Mouse (Mus musculus) intestine, embryonic 15.5 days (tissue): Measurements from ENCODE around the gene Ndufb2. TPM values are rescaled to one million over a fixed set of nuclear protein-coding genes. Genes with fewer than 3 reads are reported as not detected.
A peak's percentile ranks its signal among the peaks of the same experiment; 100 is the strongest.

Experiments
- ATAC-seq: fragments of 200-750 bp; cut with Nextera tagmentation; 2 replicates; pipeline ENCODE4 v1.8.0; 2017; ENCODE audit warnings: moderate TSS enrichment, moderate library complexity
- H3K27ac ChIP-seq: fragments of 300-500 bp; sonication (generic); 2 replicates; pipeline ENCODE4 v1.5.1; 2015; ENCODE audit warnings: mild to moderate bottlenecking, inconsistent platforms
- H3K27me3 ChIP-seq: fragments of 300-500 bp; sonication (generic); replicated peaks from 2 replicates; pipeline ENCODE4 v1.6.1; 2015; ENCODE audit warnings: inconsistent platforms
- H3K36me3 ChIP-seq: fragments of 300-500 bp; sonication (generic); 2 replicates; pipeline ENCODE4 v1.6.1; 2015; ENCODE audit warnings: inconsistent platforms
- H3K4me1 ChIP-seq: fragments of 300-500 bp; sonication (generic); replicated peaks from 2 replicates; pipeline ENCODE4 v1.6.1; 2015; ENCODE audit warnings: inconsistent platforms
- H3K4me2 ChIP-seq: fragments of 300-500 bp; sonication (generic); replicated peaks from 2 replicates; pipeline ENCODE4 v1.6.1; 2015; ENCODE audit warnings: mild to moderate bottlenecking, inconsistent platforms
- H3K4me3 ChIP-seq: fragments of 300-500 bp; sonication (generic); replicated peaks from 2 replicates; pipeline ENCODE4 v1.5.1; 2015; ENCODE audit warnings: inconsistent platforms
- H3K9ac ChIP-seq: fragments of 300-500 bp; sonication (generic); 2 replicates; pipeline ENCODE4 v1.6.1; 2015; ENCODE audit warnings: inconsistent platforms
- H3K9me3 ChIP-seq: fragments of 300-500 bp; sonication (generic); 2 replicates; pipeline ENCODE4 v1.6.1; 2016; ENCODE audit warnings: inconsistent platforms
- WGBS: fragments of 180-500 bp; shearing (Covaris S2); methylation state at CpG from one replicate; pipeline ENCODE4 v1.1.7; 2015; 5-methylcytosine and 5-hydroxymethylcytosine counted together
- polyA plus RNA-seq: library from polyadenylated mRNA; unstranded; fragments of >200 nt; fragmentation: Nextera tagmentation; extraction: Ambion mirVana; gene quantifications from 2 replicates; pipeline ENCODE4 v1.2.1, GENCODE M21; 2015

Ndufb2 gene
- polyA plus RNA-seq, 1 experiment from 2014 or later = 378 TPM

DNA sequence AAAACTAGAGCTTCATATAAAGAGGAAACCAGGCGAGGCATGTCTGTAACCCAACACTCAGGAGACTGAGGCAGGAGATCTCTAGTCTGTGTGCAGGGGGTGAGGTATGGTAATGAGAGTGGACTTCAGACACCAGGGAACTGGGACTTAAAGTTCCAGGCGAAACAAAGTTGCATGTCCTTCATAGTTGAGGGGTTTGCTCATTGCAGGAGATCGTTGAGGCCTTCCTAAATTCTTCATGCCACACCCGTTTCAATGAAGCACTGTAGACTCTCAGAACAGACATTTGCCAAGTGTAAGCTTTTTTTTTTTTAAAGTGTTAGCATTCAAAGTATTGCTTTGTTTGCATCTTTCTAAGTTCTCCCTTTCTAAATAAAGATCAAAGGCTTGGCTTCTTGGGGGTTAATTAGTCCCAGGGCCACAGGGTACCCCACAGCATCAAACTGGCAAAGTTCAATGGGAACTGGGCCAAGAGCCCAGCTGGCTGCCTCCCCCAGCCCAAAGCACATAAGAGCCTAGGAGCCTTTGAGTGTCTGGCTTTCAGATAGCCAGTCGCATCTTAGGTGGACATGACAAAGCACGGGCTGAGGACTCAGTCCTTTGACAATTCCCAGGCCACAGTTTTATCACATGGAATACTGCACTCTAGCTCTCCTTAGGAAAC lies 33.0 kb upstream of the Ndufb2 start:
- Histone ChIP-seq H3K4me2 (no peak overlapping the region), H3K9ac (no peak overlapping the region), H3K27me3 (no peaks in the 10 kb centered on the region), H3K36me3 (no peaks in the 10 kb centered on the region), H3K4me3 (no peak overlapping the region), H3K27ac (no peak overlapping the region), H3K9me3 (no peaks in the 10 kb centered on the region), H3K4me1 (peaks cover 21% of the 10 kb centered on the region)
- no peak for ATAC-seq
- 52% methylated on average over 6 of the region's 6 CpGs for WGBS

DNA sequence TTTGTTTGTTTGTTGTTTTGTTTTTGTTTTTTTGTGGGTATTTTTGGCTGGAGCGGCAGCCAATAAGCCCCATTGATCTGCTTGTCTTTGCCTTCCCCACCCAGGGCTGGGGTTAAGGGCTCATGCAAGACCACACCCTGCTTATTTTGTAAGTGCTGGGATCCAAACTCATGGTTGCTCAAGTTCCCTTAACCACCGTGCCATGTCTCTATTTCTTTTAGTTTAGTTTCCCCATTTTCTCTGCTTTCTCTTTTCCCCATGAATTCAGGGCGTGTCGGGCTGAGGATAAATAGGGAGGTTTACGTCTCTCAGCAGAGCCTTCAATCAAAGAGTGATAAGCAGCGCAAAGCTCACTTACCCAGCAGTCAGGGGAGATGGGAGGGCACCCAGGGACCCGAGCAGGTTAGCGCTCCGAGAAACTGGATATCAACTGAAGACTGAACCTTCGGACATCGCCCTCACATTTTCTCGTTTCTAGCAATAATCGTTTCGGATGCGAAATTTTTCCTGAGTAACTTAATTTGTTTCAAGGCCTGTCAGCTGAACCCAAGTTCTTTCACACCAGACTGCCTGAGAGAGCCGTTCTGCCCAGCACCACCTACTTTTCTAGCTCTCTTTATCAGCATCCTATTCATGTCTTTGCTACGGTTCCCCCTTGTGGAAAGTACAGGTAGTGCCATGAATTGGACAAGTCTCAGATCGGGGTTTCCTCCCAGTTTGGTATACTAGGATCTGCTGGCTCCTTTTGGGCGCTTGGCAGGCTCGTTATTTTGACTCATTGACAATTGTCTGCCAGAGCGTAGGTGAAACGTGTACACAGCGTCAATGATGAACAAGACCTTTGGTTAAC lies 30.0 kb upstream of the Ndufb2 start:
- no peaks in the 10 kb centered on the region for H3K9me3 ChIP-seq
- H3K27ac ChIP-seq = no peak overlapping the region
- ATAC-seq = peak; percentile 67
- H3K4me2 ChIP-seq = peak overlapping the region; percentile 47
- H3K4me1 ChIP-seq = peaks cover 5% of the 10 kb centered on the region
- H3K4me3 ChIP-seq = peak overlapping the region; percentile 15
- no peaks in the 10 kb centered on the region for H3K36me3 ChIP-seq
- 18% methylated on average over 23 of the region's 23 CpGs for WGBS
- H3K9ac ChIP-seq = no peak overlapping the region
- H3K27me3 ChIP-seq = no peaks in the 10 kb centered on the region

GRCm38 (mm10) chr6:39567528-39567927 lies 24.8 kb upstream of the Ndufb2 start:
- Histone ChIP-seq H3K4me3 (no peak overlapping the region), H3K4me1 (no peaks in the 10 kb centered on the region), H3K27me3 (no peaks in the 10 kb centered on the region), H3K36me3 (no peaks in the 10 kb centered on the region), H3K27ac (no peak overlapping the region), H3K9me3 (no peaks in the 10 kb centered on the region), H3K9ac (no peak overlapping the region), H3K4me2 (no peak overlapping the region)
- peak; percentile 31; the same call in 1 of the 2 replicates for ATAC-seq
- 16% methylated on average over 5 of the region's 5 CpGs for WGBS

DNA sequence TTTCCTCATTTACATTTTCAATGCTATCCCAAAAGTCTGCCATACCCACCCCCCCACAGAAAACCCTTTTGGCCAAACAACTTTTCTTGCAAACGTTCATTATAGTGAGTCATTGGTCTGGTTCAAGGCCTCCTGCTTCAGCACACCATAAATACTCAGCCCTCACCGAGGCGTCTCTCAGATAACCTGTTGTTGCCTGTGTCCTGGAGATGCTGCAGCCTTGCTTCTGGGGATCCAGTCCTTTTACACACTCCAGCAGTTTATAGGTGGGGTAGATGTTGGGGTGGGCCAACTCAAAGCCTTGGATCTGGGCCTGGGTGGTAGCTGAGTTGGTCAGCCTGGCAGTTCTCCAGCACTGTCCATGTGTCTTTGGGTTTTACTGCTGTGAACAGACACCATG lies 21.9 kb upstream of the Ndufb2 start:
- H3K4me3 ChIP-seq = no peak overlapping the region
- H3K27ac ChIP-seq = no peak overlapping the region
- H3K36me3 ChIP-seq = no peaks in the 10 kb centered on the region
- no peaks in the 10 kb centered on the region for H3K9me3 ChIP-seq
- no peak for ATAC-seq
- H3K9ac ChIP-seq = no peak overlapping the region
- H3K4me1 ChIP-seq = peaks cover 12% of the 10 kb centered on the region
- WGBS = 45% methylated on average over 3 of the region's 3 CpGs
- H3K27me3 ChIP-seq = no peaks in the 10 kb centered on the region
- H3K4me2 ChIP-seq = no peak overlapping the region

GRCm38 (mm10) chr6:39573791-39574554 lies 18.4 kb upstream of the Ndufb2 start, which contains the start of gene Adck2:
Adck2 (plus strand) TSS chr6:39573873.
- peak within 1 kb of the TSS; percentile 77 for H3K9ac ChIP-seq
- peak; percentile 97 for ATAC-seq
- peaks cover 12% of the 10 kb centered on the region for H3K4me1 ChIP-seq
- H3K27ac ChIP-seq = peak within 1 kb of the TSS; percentile 90
- peak within 1 kb of the TSS; percentile 83 for H3K4me2 ChIP-seq
- H3K4me3 ChIP-seq = peak within 1 kb of the TSS; percentile 81
- no peaks in the 10 kb centered on the region for H3K27me3 ChIP-seq
- H3K36me3 ChIP-seq = no peaks in the 10 kb centered on the region; the same call in 1 of the 2 replicates
- under 1% methylated on average over 49 of the region's 49 CpGs for WGBS
- no peaks in the 10 kb centered on the region for H3K9me3 ChIP-seq

DNA sequence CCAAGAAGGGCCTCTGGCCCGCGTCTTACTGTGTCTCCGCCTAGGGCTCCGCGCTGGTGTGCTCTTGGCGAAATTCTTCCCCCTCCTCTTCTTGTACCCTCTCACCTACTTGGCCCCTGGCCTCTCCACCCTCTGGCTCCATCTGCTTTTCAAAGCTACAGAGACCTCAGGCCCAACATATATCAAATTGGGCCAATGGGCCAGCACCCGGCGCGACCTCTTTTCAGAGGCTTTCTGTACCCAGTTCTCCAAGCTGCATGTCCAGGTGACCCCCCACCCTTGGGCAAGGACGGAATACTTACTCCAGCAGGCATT lies 17.9 kb upstream of the Ndufb2 start:
- Histone ChIP-seq H3K4me2 (peak overlapping the region; percentile 83), H3K4me3 (peak overlapping the region; percentile 81), H3K9me3 (no peaks in the 10 kb centered on the region), H3K27me3 (no peaks in the 10 kb centered on the region), H3K4me1 (peaks cover 12% of the 10 kb centered on the region), H3K36me3 (peaks cover 4% of the 10 kb centered on the region), H3K27ac (peak overlapping the region; percentile 90; the same call in 1 of the 2 replicates), H3K9ac (peak overlapping the region; percentile 77)
- 22% methylated on average over 10 of the region's 10 CpGs for WGBS
- ATAC-seq = peak; percentile 37

DNA sequence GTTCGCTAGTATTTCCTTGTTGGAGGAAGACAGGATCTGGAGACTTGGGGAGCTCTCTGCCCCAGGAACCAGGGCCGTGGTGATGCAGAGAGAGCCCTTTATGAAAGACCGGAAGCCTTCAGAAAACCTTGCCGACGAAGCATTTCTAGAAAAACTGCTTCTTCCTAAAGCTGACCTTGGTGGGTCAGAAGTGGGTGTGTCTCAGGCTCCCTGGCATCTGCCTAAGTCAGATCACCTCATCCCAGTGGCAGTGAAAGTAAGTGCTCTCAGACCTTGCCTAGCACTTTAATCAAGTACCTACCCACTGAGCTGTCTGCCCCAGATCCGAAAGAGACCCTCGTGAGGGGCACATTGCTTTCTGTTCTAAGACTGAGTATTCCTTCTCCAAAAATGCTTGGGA lies 17.4 kb upstream of the Ndufb2 start:
- WGBS = 53% methylated on average over 7 of the region's 7 CpGs
- H3K9ac ChIP-seq = peak overlapping the region; percentile 77
- peak overlapping the region; percentile 81 for H3K4me3 ChIP-seq
- no peaks in the 10 kb centered on the region for H3K27me3 ChIP-seq
- no peaks in the 10 kb centered on the region for H3K9me3 ChIP-seq
- ATAC-seq = no peak
- H3K4me2 ChIP-seq = peak overlapping the region; percentile 83
- no peak overlapping the region for H3K27ac ChIP-seq
- H3K36me3 ChIP-seq = peaks cover 6% of the 10 kb centered on the region
- peaks cover 12% of the 10 kb centered on the region for H3K4me1 ChIP-seq

- H3K36me3 ChIP-seq = peaks cover 10% of the 10 kb centered on the region
- no peak for ATAC-seq
- WGBS = 75% methylated on average over 7 of the region's 7 CpGs
Measured at GRCm38 (mm10) chr6:39579552-39579951, 12.8 kb upstream of the Ndufb2 start.

GRCm38 (mm10) chr6:39580558-39580957 lies 11.8 kb upstream of the Ndufb2 start:
- ATAC-seq = no peak
- WGBS = 89% methylated on average over 2 of the region's 2 CpGs
- H3K27ac ChIP-seq = no peak overlapping the region
- peaks cover 14% of the 10 kb centered on the region for H3K36me3 ChIP-seq
- H3K4me3 ChIP-seq = no peak overlapping the region
- H3K4me2 ChIP-seq = no peak overlapping the region
- no peak overlapping the region for H3K9ac ChIP-seq
- H3K9me3 ChIP-seq = no peaks in the 10 kb centered on the region
- no peaks in the 10 kb centered on the region for H3K4me1 ChIP-seq
- no peaks in the 10 kb centered on the region for H3K27me3 ChIP-seq

More at GRCm38 (mm10) chr6:39579552-39579951, 12.8 kb upstream of the Ndufb2 start:
- H3K4me1 ChIP-seq = peaks cover 5% of the 10 kb centered on the region
- no peaks in the 10 kb centered on the region for H3K9me3 ChIP-seq
- no peak overlapping the region for H3K4me2 ChIP-seq
- no peak overlapping the region for H3K27ac ChIP-seq
- no peak overlapping the region for H3K9ac ChIP-seq
- H3K27me3 ChIP-seq = no peaks in the 10 kb centered on the region
- H3K4me3 ChIP-seq = no peak overlapping the region

- no peak overlapping the region for H3K4me3 ChIP-seq
- no peaks in the 10 kb centered on the region for H3K9me3 ChIP-seq
- no peak overlapping the region for H3K27ac ChIP-seq
- no peak overlapping the region for H3K9ac ChIP-seq
- peaks cover 14% of the 10 kb centered on the region for H3K36me3 ChIP-seq
- no peak overlapping the region for H3K4me2 ChIP-seq
- H3K27me3 ChIP-seq = no peaks in the 10 kb centered on the region
- no peak for ATAC-seq
- WGBS = 83% methylated on average over 7 of the region's 7 CpGs
- H3K4me1 ChIP-seq = no peaks in the 10 kb centered on the region
Measured at GRCm38 (mm10) chr6:39581087-39581784, 11.1 kb upstream of the Ndufb2 start.

DNA sequence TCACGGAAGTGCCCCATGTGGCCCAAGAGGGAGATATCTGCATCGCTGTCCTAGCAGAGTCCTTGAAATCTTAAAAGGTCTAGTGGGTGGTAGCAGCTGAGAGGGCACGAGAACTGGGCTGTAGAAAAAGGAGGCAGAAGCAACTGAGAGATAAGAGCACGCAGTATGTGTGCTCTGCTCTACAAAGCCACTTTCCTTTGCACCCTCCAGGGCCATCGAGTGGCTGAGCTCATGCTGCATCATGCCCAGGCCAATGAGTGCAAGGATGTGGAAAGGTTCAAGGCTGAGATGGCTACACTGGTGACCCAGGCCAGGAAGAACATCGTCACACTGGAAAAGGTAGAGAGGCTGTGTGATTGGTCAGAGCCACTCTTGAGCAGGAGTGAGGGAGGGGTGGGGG lies 6.9 kb upstream of the Ndufb2 start, which contains the start of gene Gm42420:
TSS of gene Gm42420 (plus strand) at position 237 of the 400 bp plus-strand sequence.
- no peak within 1 kb of the TSS for H3K4me2 ChIP-seq
- no peak within 1 kb of the TSS for H3K4me3 ChIP-seq
- no peaks in the 10 kb centered on the region for H3K27me3 ChIP-seq
- WGBS = 89% methylated on average over 6 of the region's 6 CpGs
- H3K36me3 ChIP-seq = peaks cover 14% of the 10 kb centered on the region; the same call in 1 of the 2 replicates
- H3K27ac ChIP-seq = no peak within 1 kb of the TSS
- H3K9ac ChIP-seq = no peak within 1 kb of the TSS
- ATAC-seq = no peak
- H3K4me1 ChIP-seq = no peaks in the 10 kb centered on the region
- no peaks in the 10 kb centered on the region for H3K9me3 ChIP-seq
